Mouse (Mus musculus): ENCODE measurements around the gene Smim14. TPM values are rescaled to one million over a fixed set of nuclear protein-coding genes. Genes with fewer than 3 reads are reported as not detected.

Gene Smim14
- polyA plus RNA-seq, 1 experiment, result 148 TPM

- no peak for DNase-seq (ENCODE audit: extremely low spot score in 1 of 2, low spot score in 1 of 2)
These were observed 61.2 kb downstream of the Smim14 start for GRCm38 (mm10) chr5:65475806-65476205.

- peak; percentile 51 to 69 for DNase-seq (ENCODE audit: extremely low spot score in 1 of 2, low spot score in 1 of 2)
These were observed 67.2 kb downstream of the Smim14 start for GRCm38 (mm10) chr5:65469766-65470165.

GRCm38 (mm10) chr5:65466911-65467310 lies 70.1 kb downstream of the Smim14 start:
- no peak for DNase-seq (ENCODE audit: extremely low spot score in 1 of 2, low spot score in 1 of 2)

- no peak for DNase-seq (ENCODE audit: extremely low spot score in 1 of 2, low spot score in 1 of 2)
These were observed 76.6 kb downstream of the Smim14 start for GRCm38 (mm10) chr5:65460361-65460760.

GRCm38 (mm10) chr5:65459454-65459853 lies 77.5 kb downstream of the Smim14 start:
- no peak for DNase-seq (ENCODE audit: extremely low spot score in 1 of 2, low spot score in 1 of 2)

- DNase-seq (ENCODE audit: extremely low spot score in 1 of 2, low spot score in 1 of 2), result no peak
These were observed 79.1 kb downstream of the Smim14 start for GRCm38 (mm10) chr5:65457846-65458245.

GRCm38 (mm10) chr5:65457086-65457827 lies 79.7 kb downstream of the Smim14 start:
- DNase-seq (ENCODE audit: extremely low spot score in 1 of 2, low spot score in 1 of 2), result no peak

GRCm38 (mm10) chr5:65454771-65455170 lies 82.2 kb downstream of the Smim14 start:
- DNase-seq (ENCODE audit: extremely low spot score in 1 of 2, low spot score in 1 of 2), result no peak

GRCm38 (mm10) chr5:65448941-65449340 lies 88.0 kb downstream of the Smim14 start:
- no peak for DNase-seq (ENCODE audit: extremely low spot score in 1 of 2, low spot score in 1 of 2)

- DNase-seq (ENCODE audit: extremely low spot score in 1 of 2, low spot score in 1 of 2), result no peak
These were observed 89.2 kb downstream of the Smim14 start for GRCm38 (mm10) chr5:65447826-65448225.

- no peak for DNase-seq (ENCODE audit: extremely low spot score in 1 of 2, low spot score in 1 of 2)
These were observed 90.2 kb downstream of the Smim14 start for GRCm38 (mm10) chr5:65446756-65447155.

- no peak for DNase-seq (ENCODE audit: extremely low spot score in 1 of 2, low spot score in 1 of 2)
These were observed 92.0 kb downstream of the Smim14 start for GRCm38 (mm10) chr5:65444981-65445380.

- DNase-seq (ENCODE audit: extremely low spot score in 1 of 2, low spot score in 1 of 2), result no peak
These were observed 98.9 kb downstream of the Smim14 start for GRCm38 (mm10) chr5:65438041-65438440.

GRCm38 (mm10) chr5:65435806-65436561 lies 101.0 kb downstream of the Smim14 start, which contains the start of gene Ugdh:
TSS of gene Ugdh (minus strand) at chr5:65435949.
- peak; percentile 94 to 96 for DNase-seq (ENCODE audit: extremely low spot score in 1 of 2, low spot score in 1 of 2)

GRCm38 (mm10) chr5:65435363-65435805 lies 101.6 kb downstream of the Smim14 start:
- peak in 1 of 2 experiments; percentile 13 for DNase-seq (ENCODE audit: extremely low spot score in 1 of 2, low spot score in 1 of 2)

GRCm38 (mm10) chr5:65434471-65435362 lies 102.3 kb downstream of the Smim14 start:
- peak in 1 of 2 experiments; percentile 45 for DNase-seq (ENCODE audit: extremely low spot score in 1 of 2, low spot score in 1 of 2)

- DNase-seq (ENCODE audit: extremely low spot score in 1 of 2, low spot score in 1 of 2), result no peak
These were observed 107.5 kb downstream of the Smim14 start for GRCm38 (mm10) chr5:65429441-65429840.

- DNase-seq (ENCODE audit: extremely low spot score in 1 of 2, low spot score in 1 of 2), result no peak
These were observed 108.7 kb downstream of the Smim14 start for GRCm38 (mm10) chr5:65428321-65428720.

GRCm38 (mm10) chr5:65425251-65425650 lies 111.7 kb downstream of the Smim14 start:
- no peak for DNase-seq (ENCODE audit: extremely low spot score in 1 of 2, low spot score in 1 of 2)

- DNase-seq (ENCODE audit: extremely low spot score in 1 of 2, low spot score in 1 of 2), result no peak
These were observed 112.8 kb downstream of the Smim14 start for GRCm38 (mm10) chr5:65424215-65424614.

GRCm38 (mm10) chr5:65422803-65423202 lies 114.2 kb downstream of the Smim14 start:
- DNase-seq (ENCODE audit: extremely low spot score in 1 of 2, low spot score in 1 of 2), result no peak
